Mouse (Mus musculus) lung, adult 2 months (tissue): ENCODE measurements around the gene Cd164l2.

Experiments
- CTCF ChIP-seq: fragments of 200-500 bp; IDR thresholded peaks from 2 replicates; pipeline ENCODE4 v1.5.1; 2011; ENCODE audit warnings: mild to moderate bottlenecking, low read length, control low read depth; ENCODE audit not compliant: insufficient read depth
- POLR2A ChIP-seq: fragments of 200-500 bp; IDR thresholded peaks from 2 replicates; pipeline ENCODE4 v1.6.1; 2011; ENCODE audit warnings: low read depth, mild to moderate bottlenecking, control low read depth, low read length, borderline replicate concordance; ENCODE audit errors: extremely low read depth

GRCm38 (mm10) chr4:133257798-133258408 lies 46.0 kb downstream of the Cd164l2 start:
- TF ChIP-seq CTCF (no peak), POLR2A (no peak)
